Mouse (Mus musculus) v-Abl transformed pro-B cells (cell line): ENCODE results near the gene Dnaja3.

ENCODE experiments used
- in situ Hi-C, 2 experiments: fragments of 400-800 bp; cut with MboI; formaldehyde crosslinking; loops; one replicate each; pipeline ENCODE4 v1.15.1; 2025; ENCODE audit not compliant: unreplicated experiment in 2 of 2

Dnaja3 gene

GRCm38 (mm10) chr16:4705541-4705940 lies 65.8 kb downstream of the Dnaja3 start:
- in situ Hi-C loops, result no loop called here

GRCm38 (mm10) chr16:4711173-4711572 lies 71.4 kb downstream of the Dnaja3 start:
- in situ Hi-C loops, result no loop called here

GRCm38 (mm10) chr16:4713861-4714710 lies 74.3 kb downstream of the Dnaja3 start:
- in situ Hi-C loops, result no loop called here

- in situ Hi-C loops, result loop anchor here in 1 of 2 experiments (5.0 kb wide), 2 partner anchors 46 to 101 kb away; no protein-coding TSS in a partner anchor
These were observed 78.1 kb downstream of the Dnaja3 start for GRCm38 (mm10) chr16:4717866-4718265.

GRCm38 (mm10) chr16:4718753-4719518 lies 79.1 kb downstream of the Dnaja3 start, which contains the start of gene Nmral1:
Gene Nmral1 (minus strand): TSS chr16:4719356.
- in situ Hi-C loops, result loop anchor here in 1 of 2 experiments (5.0 kb wide), 2 partner anchors 47 to 102 kb away; no protein-coding TSS in a partner anchor

- in situ Hi-C loops, result loop anchor here in 1 of 2 experiments (10.0 kb wide), 1 partner anchor 62 kb away; no protein-coding TSS in a partner anchor
These were observed 82.5 kb downstream of the Dnaja3 start for GRCm38 (mm10) chr16:4722128-4722914.

- in situ Hi-C loops, result loop anchor here in 1 of 2 experiments (10.0 kb wide), 1 partner anchor 62 kb away; no protein-coding TSS in a partner anchor
These were observed 83.1 kb downstream of the Dnaja3 start for GRCm38 (mm10) chr16:4722915-4723209.

GRCm38 (mm10) chr16:4725266-4725665 lies 85.5 kb downstream of the Dnaja3 start:
- in situ Hi-C loops, result loop anchor here (5.0 to 10.0 kb wide), 2 partner anchors 52 to 60 kb away; no protein-coding TSS in a partner anchor

GRCm38 (mm10) chr16:4725780-4726527 lies 86.2 kb downstream of the Dnaja3 start, which contains the start of gene Hmox2:
Gene Hmox2 (plus strand): TSS chr16:4726361.
- in situ Hi-C loops, result loop anchor here (5.0 to 10.0 kb wide), 2 partner anchors 51 to 59 kb away; no protein-coding TSS in a partner anchor

GRCm38 (mm10) chr16:4726528-4727128 lies 86.8 kb downstream of the Dnaja3 start:
- in situ Hi-C loops, result loop anchor here (5.0 to 10.0 kb wide), 2 partner anchors 51 to 58 kb away; no protein-coding TSS in a partner anchor

- in situ Hi-C loops, result loop anchor here (5.0 to 10.0 kb wide), 2 partner anchors 50 to 57 kb away; no protein-coding TSS in a partner anchor
These were observed 87.7 kb downstream of the Dnaja3 start for GRCm38 (mm10) chr16:4727526-4727925.

GRCm38 (mm10) chr16:4727963-4728362 lies 88.2 kb downstream of the Dnaja3 start:
- in situ Hi-C loops, result loop anchor here (5.0 to 10.0 kb wide), 2 partner anchors 49 to 57 kb away; no protein-coding TSS in a partner anchor

- in situ Hi-C loops, result no loop called here
These were observed 91.1 kb downstream of the Dnaja3 start for GRCm38 (mm10) chr16:4730776-4731358.

GRCm38 (mm10) chr16:4736262-4736661 lies 96.5 kb downstream of the Dnaja3 start:
- in situ Hi-C loops, result no loop called here

- in situ Hi-C loops, result no loop called here
These were observed 100.2 kb downstream of the Dnaja3 start for GRCm38 (mm10) chr16:4739994-4740393.

GRCm38 (mm10) chr16:4742186-4742585 lies 102.4 kb downstream of the Dnaja3 start:
- in situ Hi-C loops, result no loop called here

- in situ Hi-C loops, result no loop called here
These were observed 112.4 kb downstream of the Dnaja3 start for GRCm38 (mm10) chr16:4752155-4752554.

- in situ Hi-C loops, result no loop called here
These were observed 114.3 kb downstream of the Dnaja3 start for GRCm38 (mm10) chr16:4754045-4754444.
